Mouse (Mus musculus) adrenal gland, postnatal 14 days (tissue): ENCODE measurements around the gene Cmtm1. TPM values are rescaled to one million over a fixed set of nuclear protein-coding genes. Genes with fewer than 3 reads are reported as not detected.
A peak's percentile ranks its signal among the peaks of the same experiment; 100 is the strongest.
"Not testable (repeated sequence)": the region's sequence is repeated elsewhere in the genome, so short reads cannot be mapped to it uniquely, and the experiment has no call there.

Source experiments
- DNase-seq: peaks from one replicate; pipeline ENCODE4 v3.0.0; 2021; ENCODE audit warnings: mixed read lengths
- long read RNA-seq, 2 experiments: library from polyadenylated mRNA; stranded (forward); transcript quantifications; one replicate each; pipeline ENCODE4 v2.0.0; 2021
- total RNA-seq: library from RNA; stranded (reverse); gene quantifications from 2 replicates; pipeline ENCODE4 v1.2.3, GENCODE M21; 2021

The Cmtm1 gene
- not detected in 2 replicates for total RNA-seq
- long read RNA-seq, experiment 1: 0 reads
- long read RNA-seq, experiment 2: 0 reads

DNA sequence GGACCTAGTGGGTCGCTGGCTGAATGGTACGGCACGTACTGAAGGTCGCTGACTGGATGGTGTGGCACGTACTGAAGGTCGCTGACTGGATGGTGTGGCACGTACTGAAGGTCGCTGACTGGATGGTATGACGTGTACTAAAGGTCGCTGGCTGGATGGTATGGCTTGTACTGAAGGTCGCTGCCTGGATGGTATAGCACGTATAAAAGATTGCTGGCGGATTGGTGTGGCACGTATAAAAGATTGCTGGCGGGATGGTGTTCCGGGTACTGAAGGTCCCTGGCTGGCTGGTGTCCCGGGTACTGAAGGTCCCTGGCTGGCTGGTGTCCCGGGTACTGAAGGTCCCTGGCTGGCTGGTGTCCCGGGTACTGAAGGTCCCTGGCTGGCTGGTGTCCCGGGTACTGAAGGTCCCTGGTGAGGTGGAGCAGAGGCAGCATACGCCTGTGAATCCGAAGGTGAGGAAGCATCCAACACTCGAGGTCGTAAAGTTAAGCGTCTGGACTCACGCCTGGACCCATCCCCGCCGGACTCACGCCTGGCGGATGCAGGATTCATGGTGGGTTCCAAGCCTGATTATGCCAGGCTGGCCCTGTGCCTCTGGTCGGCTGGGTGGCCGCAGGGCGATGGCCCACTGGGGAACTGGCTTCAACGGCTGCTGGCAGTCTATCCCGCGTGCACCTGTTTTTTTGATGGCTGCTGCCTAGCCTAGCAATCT is at the start of gene Cmtm1, which contains the start of gene Gm45711:
Cmtm1 (minus strand) TSS at position 705 of the 715 bp plus-strand sequence.
Gm45711 (minus strand) TSS at position 641 of the 715 bp plus-strand sequence.
- peak; percentile 79 for DNase-seq

DNA sequence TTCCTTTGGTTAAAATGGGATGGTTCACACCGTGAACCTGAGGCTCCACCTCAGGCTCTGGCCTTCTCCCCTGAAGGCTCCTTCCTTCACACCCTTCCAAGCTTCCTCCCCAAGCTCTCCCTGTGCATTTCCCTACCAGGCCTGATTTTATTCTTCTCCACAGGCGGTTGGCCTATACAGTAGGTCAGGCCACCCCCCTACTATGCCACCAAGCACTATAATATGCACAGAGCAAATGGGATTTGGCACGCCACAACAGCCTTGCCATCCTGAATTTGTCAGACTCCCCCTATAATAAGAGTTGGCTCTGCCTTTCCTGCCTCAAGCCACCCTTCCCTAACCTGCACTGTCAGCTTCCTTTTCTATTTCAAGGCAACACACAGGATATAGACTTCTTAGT is 48.7 kb upstream of the Cmtm1 start:
- DNase-seq: no peak

DNA sequence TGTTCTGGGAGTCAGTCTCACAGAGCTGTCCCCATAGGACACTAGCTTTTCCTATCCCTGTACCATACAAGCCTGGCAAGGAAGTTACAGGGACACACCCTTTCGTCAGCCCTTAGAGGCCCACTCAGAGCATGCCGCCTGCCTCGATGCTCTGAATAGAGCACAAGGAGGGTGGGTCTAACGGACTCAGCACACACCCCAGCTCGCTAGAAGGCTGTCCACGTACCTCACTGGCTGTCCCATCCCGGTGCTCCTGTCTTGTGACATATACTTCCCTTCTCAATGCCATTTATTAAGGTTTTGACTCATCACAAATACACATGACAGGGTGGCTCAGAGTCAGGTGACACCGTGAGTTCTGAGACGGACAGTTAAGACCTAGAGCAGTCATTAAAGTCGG is 44.6 kb upstream of the Cmtm1 start:
- no peak for DNase-seq

DNA sequence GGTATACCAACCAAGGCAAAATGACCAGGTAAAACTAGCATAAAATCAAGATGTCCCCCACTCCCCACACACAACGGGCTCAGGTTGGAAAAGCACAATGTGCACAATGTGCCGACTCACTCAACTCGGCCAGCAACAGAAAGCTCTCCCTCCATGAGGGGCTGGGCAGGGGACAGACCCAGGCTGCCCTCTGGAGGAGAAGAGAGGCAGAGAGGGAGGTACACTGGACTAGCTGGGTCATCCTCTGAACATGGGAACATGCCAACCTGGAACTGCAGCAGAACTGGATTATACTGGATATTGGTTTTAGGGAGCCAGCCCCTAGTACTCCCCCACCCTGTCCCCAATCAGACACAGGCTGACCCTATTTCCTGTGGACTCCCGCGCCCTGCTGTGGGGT is 43.2 kb upstream of the Cmtm1 start:
- DNase-seq: no peak

DNA sequence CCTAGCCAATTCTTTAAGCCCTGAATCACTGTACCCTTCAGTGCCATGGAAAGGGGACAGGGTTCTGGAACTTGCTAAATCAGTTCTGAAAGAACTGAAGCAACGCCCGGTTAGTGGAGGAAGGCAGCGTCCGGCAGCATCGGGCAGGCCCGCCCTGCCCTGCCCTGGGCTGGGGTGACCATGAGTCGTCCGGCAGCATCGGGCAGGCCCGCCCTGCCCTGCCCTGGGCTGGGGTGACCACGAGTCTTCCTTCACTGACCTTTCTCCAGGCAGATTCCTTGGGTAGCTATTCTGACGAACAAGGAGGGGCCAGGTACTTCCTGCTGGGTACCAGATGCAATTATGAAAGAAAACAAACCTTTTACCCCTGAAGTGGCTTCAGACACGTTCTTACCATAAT is 40.1 kb upstream of the Cmtm1 start:
- no peak for DNase-seq

DNA sequence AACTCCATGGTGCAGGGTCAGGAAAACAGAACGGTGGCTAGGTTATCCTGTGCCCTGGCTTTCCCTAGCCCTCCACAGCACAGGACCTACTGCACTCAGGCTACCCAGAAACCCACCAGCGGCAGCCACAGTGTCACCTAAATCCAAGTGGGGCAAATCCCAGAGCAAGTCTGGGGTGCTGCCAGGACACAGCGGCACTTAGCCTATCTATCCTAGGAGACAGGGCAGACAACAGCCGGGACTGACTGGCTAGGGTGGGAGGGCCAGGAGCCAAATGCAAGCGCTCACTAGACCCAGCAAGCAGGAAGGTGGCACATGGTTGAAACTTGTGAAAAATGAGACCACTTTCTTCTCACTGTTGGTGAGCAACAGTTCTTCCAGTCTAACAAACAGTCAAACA is 39.0 kb upstream of the Cmtm1 start:
- no peak for DNase-seq

DNA sequence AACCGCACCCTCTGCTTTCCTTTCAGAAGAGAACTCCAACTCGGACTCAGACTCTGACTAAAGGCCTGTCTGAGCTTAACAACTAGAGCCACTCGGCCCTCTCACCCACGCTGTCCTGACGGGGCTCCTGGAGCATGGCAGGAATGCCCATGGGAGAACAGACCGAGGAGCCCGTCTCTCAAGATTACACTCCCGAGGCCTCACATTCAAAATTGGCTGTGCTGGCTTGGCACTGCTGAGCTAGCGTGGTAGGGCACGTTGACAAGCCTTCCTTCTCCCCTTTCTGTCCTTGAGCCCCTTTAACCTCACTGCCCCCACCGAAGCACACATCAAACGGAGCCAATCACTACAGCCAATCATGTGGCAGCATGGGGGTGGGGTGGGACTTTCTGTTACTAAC is 36.8 kb upstream of the Cmtm1 start:
- peak; percentile 61 for DNase-seq

DNA sequence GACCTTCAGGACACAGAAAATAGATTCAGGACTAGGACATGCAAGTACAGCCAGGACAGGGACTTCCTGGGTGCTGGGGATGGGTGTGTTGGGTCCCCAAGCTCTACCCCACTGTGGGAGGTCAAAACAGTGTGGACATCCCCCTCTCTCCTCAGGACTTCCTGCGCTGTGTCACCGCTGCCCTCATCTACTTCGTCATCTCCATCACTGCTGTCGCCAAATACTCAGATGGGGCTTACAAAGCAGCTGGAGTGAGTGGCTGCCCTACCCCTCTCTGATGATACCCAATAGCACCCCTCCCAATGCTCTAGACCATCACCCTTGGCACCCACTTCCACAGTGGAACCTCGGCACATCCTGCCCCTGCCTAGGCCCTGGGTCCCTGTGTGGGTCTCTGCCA is 34.7 kb upstream of the Cmtm1 start:
- DNase-seq: no peak

DNA sequence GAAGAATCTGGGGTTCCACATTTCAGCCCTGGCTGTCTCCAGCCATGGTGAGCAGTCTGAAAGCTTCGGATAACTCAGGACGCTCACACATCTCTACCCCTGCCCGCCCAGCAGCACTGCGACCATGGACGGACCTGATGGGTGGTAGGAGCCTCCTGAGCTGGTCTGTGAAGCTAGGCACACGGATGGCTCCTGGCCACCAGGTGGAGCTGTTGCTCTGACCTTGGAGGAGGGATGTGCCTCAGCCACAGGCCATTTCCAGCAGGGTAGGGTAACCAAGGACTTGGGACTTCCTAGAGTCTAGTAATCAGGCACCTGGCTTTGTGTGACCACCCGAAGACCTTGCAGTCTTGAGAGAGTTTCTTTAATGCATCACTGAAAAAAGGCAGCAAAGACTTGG is 34.0 kb upstream of the Cmtm1 start:
- peak; percentile 94 for DNase-seq

DNA sequence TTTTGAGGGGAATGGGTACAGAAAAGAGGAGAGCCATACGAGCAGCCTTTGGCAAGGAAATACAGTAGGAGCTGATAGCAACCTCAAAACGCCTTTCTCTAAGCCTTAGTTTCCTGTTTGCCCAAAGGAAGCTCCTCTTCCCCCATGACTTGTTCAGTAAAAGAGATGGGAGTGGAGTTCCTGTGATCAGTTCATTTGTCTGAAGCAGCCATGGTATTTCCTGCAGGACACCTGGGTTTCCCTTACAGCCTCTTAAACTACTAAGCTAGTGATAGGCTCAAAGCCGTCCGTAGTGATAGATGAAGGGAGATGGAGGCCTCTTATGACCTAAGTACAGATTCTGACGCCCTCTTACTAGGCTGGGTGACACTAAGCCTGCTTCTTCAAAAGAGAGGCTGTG is 32.5 kb upstream of the Cmtm1 start:
- no peak for DNase-seq

DNA sequence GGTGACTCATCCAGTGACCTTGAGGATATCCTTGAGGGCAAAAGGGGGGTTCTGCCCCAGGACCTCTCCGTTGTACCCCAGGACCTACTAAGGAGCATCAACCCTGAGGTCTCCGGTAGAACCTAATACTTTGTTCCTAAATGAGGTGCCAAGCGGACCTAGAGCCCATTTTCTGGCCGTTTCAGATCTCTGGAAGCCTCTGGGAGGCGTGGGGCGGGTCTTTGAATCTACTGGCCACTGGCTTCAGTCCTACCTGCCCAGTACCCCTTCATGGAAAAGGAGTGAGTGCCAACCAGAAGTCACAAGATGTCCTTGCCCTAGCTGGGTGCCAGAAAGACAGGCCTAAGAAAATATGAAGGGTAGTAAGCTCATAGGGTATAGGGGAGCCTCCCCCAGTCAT is 31.7 kb upstream of the Cmtm1 start:
- DNase-seq: no peak

DNA sequence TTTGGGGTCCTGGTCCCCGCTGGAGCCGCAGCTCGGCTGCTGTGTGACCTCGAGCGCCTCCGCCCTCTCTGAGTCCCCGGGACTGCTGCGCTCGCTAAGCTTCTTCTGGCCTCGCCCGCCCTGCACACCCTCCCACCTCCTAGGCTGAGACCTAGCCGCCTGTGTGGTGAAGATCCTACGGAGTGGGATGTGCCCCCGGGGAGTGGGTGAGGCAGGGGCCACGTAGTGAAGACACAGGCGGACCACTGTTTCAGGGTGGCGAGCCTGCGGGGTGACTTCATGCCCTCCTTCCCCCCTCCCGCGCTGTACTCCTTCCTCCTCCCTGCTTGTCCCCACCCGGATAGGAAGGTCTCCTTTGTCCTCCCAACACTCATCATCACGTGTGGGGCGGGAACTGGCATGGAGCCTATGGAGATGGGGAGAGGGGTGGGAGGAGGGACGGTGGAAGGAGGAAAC is 31.2 kb upstream of the Cmtm1 start:
- DNase-seq: peak; percentile 88

DNA sequence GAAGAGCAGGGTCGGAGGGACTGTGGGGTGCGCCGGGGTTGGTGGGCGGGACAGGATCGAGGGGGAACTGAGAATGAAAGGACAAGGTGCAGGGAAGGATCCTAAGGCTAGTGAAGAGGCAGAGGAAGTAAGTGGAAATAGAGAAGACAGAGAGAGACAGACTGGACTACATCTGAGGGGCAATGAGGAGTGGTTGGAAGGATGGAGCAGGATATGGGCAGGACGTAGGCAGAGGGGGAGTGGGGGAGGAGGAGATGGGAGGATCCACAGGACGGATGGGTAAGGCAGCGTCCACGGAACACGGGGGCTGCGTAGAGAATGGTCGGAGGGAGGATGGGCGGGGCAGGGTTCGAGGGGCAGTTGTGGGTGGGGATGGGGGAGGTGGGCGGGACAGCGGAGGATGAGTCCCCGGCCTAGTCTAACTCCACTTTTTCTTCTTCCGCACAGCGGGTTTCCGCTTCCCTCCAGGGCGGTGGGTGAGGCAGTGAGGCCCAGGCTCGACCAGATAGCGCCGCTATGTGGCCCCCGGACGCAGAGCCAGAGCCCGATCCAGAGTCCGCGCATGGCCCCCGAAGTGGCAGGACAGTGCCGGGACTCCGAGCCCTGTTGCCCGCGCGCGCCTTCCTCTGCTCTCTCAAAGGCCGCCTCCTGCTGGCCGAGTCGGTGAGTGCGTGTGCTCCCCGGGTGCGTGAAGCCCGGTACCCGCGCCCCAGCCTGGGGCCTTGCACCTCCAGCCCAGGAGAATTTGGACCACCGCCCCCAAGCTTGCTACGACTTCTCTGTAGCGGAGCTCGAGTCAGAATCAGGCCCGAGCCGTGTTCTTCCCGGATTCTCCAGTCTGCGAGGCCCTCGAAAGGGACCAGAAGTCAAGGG is 30.5 kb upstream of the Cmtm1 start:
- peak; percentile 93 for DNase-seq

DNA sequence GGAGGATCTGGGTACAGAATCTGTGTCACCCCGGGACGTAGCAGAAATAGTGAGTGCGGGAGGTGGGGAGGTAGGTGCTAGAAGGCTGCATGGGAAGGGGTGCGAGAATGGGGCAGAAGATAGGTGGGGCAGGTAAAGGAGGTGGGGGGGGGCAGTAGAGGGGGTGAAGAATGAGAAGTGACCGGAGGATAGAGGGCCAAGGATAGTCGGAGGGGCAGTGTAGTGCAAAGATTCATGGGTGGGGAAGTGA is 30.0 kb upstream of the Cmtm1 start:
- DNase-seq: no peak

DNA sequence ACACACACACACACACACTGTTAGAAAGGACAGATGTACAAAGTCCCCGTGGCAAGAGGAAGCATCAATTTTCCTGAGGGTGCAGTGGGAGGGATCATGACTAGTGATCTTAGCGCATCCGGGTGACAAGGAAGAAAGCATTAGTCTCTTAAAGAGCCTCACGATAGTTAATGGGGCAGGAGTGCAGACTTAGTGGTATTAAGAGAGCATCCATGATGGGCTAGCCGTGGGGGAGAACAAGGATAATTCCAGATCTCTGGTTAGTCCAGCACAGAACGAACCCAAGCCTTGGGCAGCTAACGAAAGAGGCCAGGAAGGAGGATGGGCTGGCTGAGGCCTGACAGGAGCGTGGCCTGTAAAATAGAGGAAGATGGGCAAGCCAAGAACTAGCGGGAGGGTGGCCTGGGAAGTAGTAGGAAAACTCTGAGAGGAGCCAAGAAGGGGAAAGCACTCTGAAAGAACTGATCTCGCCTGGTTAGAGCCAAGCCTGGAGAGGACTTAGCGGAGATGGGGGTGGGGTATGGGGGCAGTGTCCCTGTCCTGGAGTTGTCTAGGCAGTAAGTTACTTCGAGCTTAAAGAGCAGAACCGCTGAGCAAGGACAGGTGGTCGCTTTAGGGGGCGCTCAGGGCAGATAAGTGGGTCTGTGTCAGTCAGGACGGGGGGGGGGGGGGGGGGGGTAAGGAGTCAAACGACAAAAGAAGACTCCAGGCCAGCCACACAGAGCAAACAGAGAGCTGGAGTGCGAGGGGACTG is 29.5 kb upstream of the Cmtm1 start, which contains the start of gene Cmtm3:
Cmtm3 (plus strand) TSS at position 182 of the 754 bp plus-strand sequence.
- peak; percentile 42 for DNase-seq

DNA sequence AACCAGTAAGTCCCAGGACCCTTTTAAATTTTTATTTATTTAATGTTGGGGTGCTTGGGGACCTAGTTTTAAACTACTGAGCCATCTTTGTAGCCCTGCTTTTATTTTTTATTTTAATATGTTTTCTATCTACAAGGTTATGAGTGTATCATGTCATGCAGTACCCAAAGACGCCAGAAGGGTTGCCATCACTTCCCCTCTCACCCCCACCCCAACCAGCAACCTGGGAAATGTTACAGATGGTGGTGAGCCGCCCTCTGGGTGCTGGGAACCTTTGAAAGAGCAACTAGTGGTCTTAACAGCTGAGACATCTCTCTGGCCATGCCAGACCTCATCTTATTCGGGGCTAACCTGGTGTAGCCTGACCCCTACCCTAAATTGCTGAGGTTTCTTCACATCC is 27.9 kb upstream of the Cmtm1 start:
- no peak for DNase-seq

DNA sequence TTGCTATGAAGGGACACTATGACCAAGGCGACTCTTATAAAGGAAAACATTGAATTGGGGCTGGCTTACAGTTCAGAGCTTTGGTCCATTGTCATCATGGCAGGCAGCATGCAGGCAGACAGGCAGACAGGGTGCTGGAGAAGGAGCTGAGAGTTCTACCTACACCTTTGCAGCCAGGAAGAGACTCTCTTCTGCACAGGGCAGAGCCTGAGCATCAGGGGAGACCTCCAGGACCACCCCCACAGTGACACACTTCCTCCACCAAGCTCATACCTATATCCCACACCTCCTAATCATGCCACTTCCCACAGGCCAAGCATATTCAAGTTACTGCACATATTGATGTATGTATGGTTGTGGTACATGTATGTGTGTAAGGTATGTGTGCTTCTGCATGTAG is 26.9 kb upstream of the Cmtm1 start:
- DNase-seq: no peak

DNA sequence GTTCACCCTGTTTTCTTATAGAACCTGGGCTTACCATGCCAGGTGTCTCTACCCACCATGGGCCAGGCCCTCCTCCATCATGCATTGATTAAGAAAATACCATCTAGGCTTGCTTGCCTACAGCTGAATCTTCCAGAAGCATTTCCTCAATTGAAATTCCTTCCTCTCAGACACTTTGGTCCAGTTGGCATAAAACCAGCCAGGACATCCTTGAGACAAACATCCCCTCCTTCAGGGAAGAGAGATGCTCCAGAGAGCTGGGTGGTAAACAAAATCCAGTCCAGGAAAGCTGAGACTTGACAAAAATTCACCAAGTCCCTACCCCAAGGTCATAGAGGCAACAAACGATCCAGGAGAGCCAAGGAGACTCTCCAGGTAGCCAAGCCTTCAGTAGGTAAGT is 24.3 kb upstream of the Cmtm1 start:
- DNase-seq: no peak

DNA sequence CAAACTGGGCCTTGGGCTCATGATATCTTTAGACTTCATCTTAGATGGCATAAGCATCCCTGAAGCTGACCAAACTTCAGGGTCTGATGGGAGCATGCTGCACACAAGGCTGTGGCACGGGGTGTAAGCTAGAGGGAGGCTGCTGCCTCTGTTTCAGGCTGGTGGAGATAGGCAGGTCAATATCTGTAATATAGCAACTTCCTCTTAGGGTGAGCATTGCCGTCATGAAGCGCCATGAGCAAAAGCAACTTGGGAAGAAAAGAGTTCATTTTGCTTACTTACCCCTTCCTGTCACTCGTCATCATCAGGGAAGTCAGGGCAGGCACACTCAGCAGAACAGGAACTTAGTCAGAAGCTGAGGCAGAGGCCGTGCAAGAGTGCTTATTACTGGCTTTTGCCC is 23.8 kb upstream of the Cmtm1 start:
- no peak for DNase-seq

DNA sequence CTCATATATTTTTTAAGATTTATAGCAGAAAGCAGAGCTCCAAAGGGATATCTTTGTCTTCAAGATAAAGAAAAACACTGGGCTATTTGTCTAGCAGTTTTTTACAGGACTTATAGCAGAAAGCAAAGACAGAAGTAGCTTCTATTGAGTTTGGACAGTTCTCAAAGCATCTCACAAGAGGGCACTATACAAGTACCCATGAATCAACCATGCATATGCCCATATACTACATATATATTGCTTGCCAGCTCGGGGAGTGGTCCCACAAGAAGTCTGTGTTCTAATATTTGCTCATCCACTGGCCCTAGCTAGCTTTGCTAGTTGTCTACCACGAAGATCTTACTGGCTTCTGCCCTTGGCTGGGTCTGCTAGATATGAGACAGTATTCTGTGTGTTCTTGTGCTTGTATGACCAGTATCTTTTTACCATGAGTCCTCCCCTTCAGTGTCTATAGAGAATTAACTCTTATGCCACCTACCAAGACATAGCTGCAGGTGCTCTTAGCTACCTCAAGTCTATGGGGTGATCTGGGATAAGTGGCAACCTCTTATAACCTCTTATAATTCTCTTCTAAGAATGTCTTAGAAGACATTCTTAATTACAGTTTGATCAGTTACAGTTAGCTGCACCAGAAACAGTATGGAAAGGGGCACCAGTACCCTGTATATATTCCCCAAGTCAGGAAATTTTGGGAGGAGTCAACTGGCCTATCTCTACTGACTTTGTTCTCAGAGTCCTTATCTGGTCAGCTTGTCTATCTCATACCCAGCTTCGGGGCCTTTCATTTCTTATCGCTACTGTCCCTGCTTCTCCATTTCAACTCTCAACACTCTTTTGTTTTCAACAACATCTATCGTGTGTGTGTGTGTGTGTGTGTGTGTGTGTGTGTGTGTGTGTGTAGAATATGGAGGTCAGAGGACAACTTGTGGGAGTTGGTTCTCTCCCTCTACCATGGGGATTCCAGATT is 23.0 kb upstream of the Cmtm1 start:
- DNase-seq: no peak

DNA sequence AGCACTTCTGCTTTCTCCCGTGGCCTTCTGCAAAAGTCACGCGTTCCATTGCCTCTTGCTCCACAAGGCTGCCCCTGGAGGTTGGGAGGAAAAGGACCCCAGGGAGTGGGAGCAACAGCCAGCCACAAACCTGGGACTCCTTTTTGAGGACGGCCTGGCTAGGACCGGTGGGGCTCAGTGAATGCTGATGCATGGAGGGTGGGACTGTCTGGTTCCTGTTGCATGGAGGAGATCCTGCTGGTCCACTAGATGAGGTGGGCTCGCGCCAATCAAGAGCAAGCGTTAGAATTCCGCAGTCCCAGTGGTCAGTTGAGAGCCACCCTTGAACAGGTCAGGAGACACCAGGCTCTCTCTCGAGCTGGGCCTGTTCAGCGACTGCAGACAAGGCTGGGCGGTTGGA is 12.0 kb upstream of the Cmtm1 start, which contains the start of gene Cmtm2b:
Cmtm2b (plus strand) TSS at position 301 of the 400 bp plus-strand sequence.
- DNase-seq: not testable (repeated sequence)

DNA sequence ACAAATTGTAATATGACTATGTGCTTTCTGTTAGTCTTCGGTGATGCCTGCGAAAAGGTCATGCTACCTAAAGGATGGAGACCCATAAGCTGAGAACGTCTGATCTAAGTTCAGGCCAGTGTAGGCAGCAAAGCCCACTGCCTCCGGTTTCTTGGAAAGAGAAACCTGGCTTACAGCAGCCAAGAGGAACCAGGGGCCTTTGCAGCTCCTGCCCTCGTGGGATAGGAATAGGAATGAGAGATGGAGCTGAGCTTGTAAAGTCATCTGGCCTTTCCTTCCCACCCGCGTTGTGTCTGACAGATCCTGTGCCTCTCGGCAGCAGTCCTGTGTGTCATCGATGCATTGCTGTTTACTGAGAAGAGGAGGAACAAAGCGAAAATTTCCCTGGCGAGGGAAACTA is 11.3 kb upstream of the Cmtm1 start, which contains the start of gene Gm11020:
Gm11020 (plus strand) TSS at position 301 of the 400 bp plus-strand sequence.
- not testable (repeated sequence) for DNase-seq
